Mouse (Mus musculus) E14TG2a.4 (cell line): ENCODE measurements at regions not wholly inside any gene's neighbourhood (a gene's known extent, or its start where the extent isn't known, plus 50 kb on each side); places are given as distances from the start of the nearest gene placed in this dataset.
"Not testable (repeated sequence)": the region's sequence is repeated elsewhere in the genome, so short reads cannot be mapped to it uniquely, and the experiment has no call there.

ENCODE experiments used
- H3K27me3 ChIP-seq: 2 replicates; pipeline ENCODE4 v1.6.1; 2014; ENCODE audit warnings: low read length, control low read depth; ENCODE audit not compliant: insufficient read depth
- H3K36me3 ChIP-seq: 2 replicates; pipeline ENCODE4 v1.6.1; 2014; ENCODE audit warnings: low read length, control low read depth; ENCODE audit not compliant: insufficient read depth
- H3K4me1 ChIP-seq: replicated peaks from 2 replicates; pipeline ENCODE4 v1.6.1; 2014; ENCODE audit warnings: low read depth, low read length, control low read depth
- H3K4me3 ChIP-seq: replicated peaks from 2 replicates; pipeline ENCODE4 v1.5.1; 2014; ENCODE audit warnings: mild to moderate bottlenecking, low read length
- H3K9me3 ChIP-seq: 2 replicates; pipeline ENCODE4 v1.6.1; 2014; ENCODE audit warnings: low read length, control low read depth
- CTCF ChIP-seq: conservative IDR thresholded peaks from 2 replicates; pipeline ENCODE4 v1.5.1; 2014; ENCODE audit warnings: low read length
- NANOG ChIP-seq: IDR thresholded peaks from 2 replicates; pipeline ENCODE4 v1.6.1; 2014; ENCODE audit warnings: borderline replicate concordance, low read length, mixed read lengths
- POU5F1 ChIP-seq: IDR thresholded peaks from 2 replicates; pipeline ENCODE4 v1.6.1; 2014; ENCODE audit warnings: low read length, borderline replicate concordance

GRCm38 (mm10) chr10:70828217-70828616 is 172.5 kb upstream of the Phyhipl start:
- peaks cover 78% of the 10 kb centered on the region for H3K4me1 ChIP-seq
- no peak overlapping the region for H3K4me3 ChIP-seq
- TF ChIP-seq CTCF (no peak), POU5F1 (no peak), NANOG (no peak)
- no peaks in the 10 kb centered on the region for H3K36me3 ChIP-seq
- no peaks in the 10 kb centered on the region for H3K9me3 ChIP-seq
- no peaks in the 10 kb centered on the region for H3K27me3 ChIP-seq

GRCm38 (mm10) chr10:70827522-70827921 is 171.8 kb upstream of the Phyhipl start:
- H3K27me3 ChIP-seq, H3K4me3 ChIP-seq, H3K9me3 ChIP-seq, H3K36me3 ChIP-seq: not testable (repeated sequence)
- H3K4me1 ChIP-seq: peaks cover 71% of the 10 kb centered on the region

GRCm38 (mm10) chr10:70826706-70827105 is 170.9 kb upstream of the Phyhipl start:
- Histone ChIP-seq H3K36me3 (no peaks in the 10 kb centered on the region), H3K4me1 (peaks cover 63% of the 10 kb centered on the region), H3K4me3 (no peak overlapping the region), H3K9me3 (no peaks in the 10 kb centered on the region), H3K27me3 (no peaks in the 10 kb centered on the region)
- no peak for TF ChIP-seq CTCF
- no peak for TF ChIP-seq NANOG
- TF ChIP-seq POU5F1: no peak

GRCm38 (mm10) chr10:70825451-70825850 is 169.7 kb upstream of the Phyhipl start:
- Histone ChIP-seq H3K9me3 (no peaks in the 10 kb centered on the region), H3K27me3 (no peaks in the 10 kb centered on the region), H3K4me1 (peaks cover 50% of the 10 kb centered on the region), H3K4me3 (no peak overlapping the region), H3K36me3 (no peaks in the 10 kb centered on the region)
- TF ChIP-seq NANOG (no peak), POU5F1 (no peak), CTCF (no peak)

GRCm38 (mm10) chr10:70824461-70824860 is 168.7 kb upstream of the Phyhipl start:
- Histone ChIP-seq H3K9me3 (no peaks in the 10 kb centered on the region), H3K27me3 (no peaks in the 10 kb centered on the region), H3K4me1 (peaks cover 40% of the 10 kb centered on the region), H3K36me3 (no peaks in the 10 kb centered on the region), H3K4me3 (no peak overlapping the region)
- TF ChIP-seq POU5F1 (no peak), NANOG (no peak), CTCF (no peak)

GRCm38 (mm10) chr10:70819951-70820350 is 164.2 kb upstream of the Phyhipl start:
- H3K36me3 ChIP-seq: no peaks in the 10 kb centered on the region
- no peaks in the 10 kb centered on the region; the same call in 1 of the 2 replicates for H3K9me3 ChIP-seq
- H3K4me1 ChIP-seq: peaks cover 18% of the 10 kb centered on the region
- H3K27me3 ChIP-seq: no peaks in the 10 kb centered on the region
- TF ChIP-seq CTCF (no peak), POU5F1 (no peak), NANOG (no peak)
- H3K4me3 ChIP-seq: no peak overlapping the region

GRCm38 (mm10) chr10:70814354-70815131 is 158.8 kb upstream of the Phyhipl start:
- peak; percentile 53 for TF ChIP-seq CTCF
- TF ChIP-seq POU5F1: no peak
- H3K4me3 ChIP-seq: no peak overlapping the region
- H3K4me1 ChIP-seq: peaks cover 23% of the 10 kb centered on the region
- no peaks in the 10 kb centered on the region for H3K36me3 ChIP-seq
- no peaks in the 10 kb centered on the region for H3K27me3 ChIP-seq
- peaks cover 10% of the 10 kb centered on the region for H3K9me3 ChIP-seq

- Histone ChIP-seq H3K36me3 (no peaks in the 10 kb centered on the region), H3K9me3 (peaks cover 12% of the 10 kb centered on the region), H3K4me3 (no peak overlapping the region), H3K4me1 (peaks cover 15% of the 10 kb centered on the region), H3K27me3 (no peaks in the 10 kb centered on the region)
- TF ChIP-seq POU5F1 (no peak), CTCF (no peak), NANOG (no peak)
Observed at GRCm38 (mm10) chr10:70809411-70809810, 153.6 kb upstream of the Phyhipl start.

GRCm38 (mm10) chr10:70806786-70807385 is 151.1 kb upstream of the Phyhipl start:
- no peaks in the 10 kb centered on the region for H3K27me3 ChIP-seq
- no peaks in the 10 kb centered on the region for H3K36me3 ChIP-seq
- TF ChIP-seq NANOG (no peak), POU5F1 (no peak), CTCF (no peak)
- no peak overlapping the region for H3K4me3 ChIP-seq
- H3K9me3 ChIP-seq: peaks cover 6% of the 10 kb centered on the region
- H3K4me1 ChIP-seq: peaks cover 11% of the 10 kb centered on the region
